Mouse (Mus musculus) forebrain, embryonic 14.5 days (tissue): ENCODE data around the gene Ppp1r26. TPM values are rescaled to one million over a fixed set of nuclear protein-coding genes. Genes with fewer than 3 reads are reported as not detected.

Experiments used
- ATAC-seq: fragments of 200-750 bp; cut with Nextera tagmentation; 2 replicates; pipeline ENCODE4 v1.8.0; 2017; ENCODE audit warnings: mild to moderate bottlenecking, moderate library complexity
- DNase-seq: peaks from one replicate; pipeline ENCODE4 v3.0.0-alpha.2; 2015; ENCODE audit warnings: low spot score
- H3K27ac ChIP-seq: fragments of 300-500 bp; sonication (generic); 2 replicates; pipeline ENCODE4 v1.5.1; 2014; ENCODE audit warnings: low read depth, mild to moderate bottlenecking, control low read depth, low read length, moderate library complexity
- H3K27me3 ChIP-seq: fragments of 300-500 bp; sonication (generic); replicated peaks from 2 replicates; pipeline ENCODE4 v1.6.1; 2014; ENCODE audit warnings: low read length, control low read depth, mixed read lengths; ENCODE audit not compliant: control insufficient read depth, insufficient read depth
- H3K36me3 ChIP-seq: fragments of 300-500 bp; sonication (generic); 2 replicates; pipeline ENCODE4 v1.6.1; 2014; ENCODE audit warnings: low read length, control low read depth; ENCODE audit not compliant: control insufficient read depth, insufficient read depth
- H3K4me1 ChIP-seq: fragments of 300-500 bp; sonication (generic); 2 replicates; pipeline ENCODE4 v1.6.1; 2014; ENCODE audit warnings: antibody characterized with exemption, low read length, control low read depth; ENCODE audit not compliant: control insufficient read depth, insufficient read depth
- H3K4me2 ChIP-seq: fragments of 300-500 bp; sonication (generic); 2 replicates; pipeline ENCODE4 v1.6.1; 2014; ENCODE audit warnings: mild to moderate bottlenecking, control low read depth, low read length
- H3K4me3 ChIP-seq: fragments of 300-500 bp; sonication (generic); 2 replicates; pipeline ENCODE4 v1.5.1; 2014; ENCODE audit warnings: low read depth, low read length, control low read depth
- H3K9ac ChIP-seq: fragments of 300-500 bp; sonication (generic); 2 replicates; pipeline ENCODE4 v1.6.1; 2014; ENCODE audit warnings: mild to moderate bottlenecking, low read length, control low read depth, moderate library complexity
- H3K9me3 ChIP-seq: fragments of 300-500 bp; sonication (generic); replicated peaks from 2 replicates; pipeline ENCODE4 v1.6.1; 2016; ENCODE audit warnings: low read length, control low read depth, mixed read lengths; ENCODE audit not compliant: control insufficient read depth
- WGBS: fragments of 180-500 bp; shearing (Covaris S2); extraction: QIAGEN DNeasy Blood & Tissue Kit; methylation state at CpG from one replicate; pipeline ENCODE4 v1.1.7; 2014; 5-methylcytosine and 5-hydroxymethylcytosine counted together
- polyA plus RNA-seq: library from polyadenylated mRNA; unstranded; fragments of >200 nt; fragmentation: Nextera tagmentation; extraction: Ambion mirVana; gene quantifications from 2 replicates; pipeline ENCODE4 v1.2.1, GENCODE M21; 2014

Ppp1r26 gene
- polyA plus RNA-seq, 1 experiment from 2014 or later: 4.6 TPM

DNA sequence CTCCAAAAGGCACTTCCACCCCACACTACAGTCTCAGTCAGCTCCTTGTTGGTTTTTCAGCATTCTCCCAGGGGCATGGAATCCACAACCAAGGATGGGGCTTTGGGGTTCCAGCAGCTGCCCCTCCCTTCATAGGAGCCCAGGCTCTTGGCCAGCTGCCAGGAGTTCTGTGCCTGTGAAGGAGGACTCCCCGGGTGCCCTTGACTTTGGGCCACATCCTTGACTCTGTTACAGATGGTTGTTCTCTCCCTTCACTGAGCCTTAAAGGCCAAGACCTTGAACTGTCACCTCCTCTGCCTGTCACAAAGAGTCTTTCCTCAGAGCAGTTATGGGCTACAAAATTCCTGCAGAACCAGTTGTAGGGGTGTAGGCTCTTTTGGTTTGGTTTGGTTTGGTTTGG lies 13.8 kb upstream of the Ppp1r26 start:
- Histone ChIP-seq H3K27me3 (no peaks in the 10 kb centered on the region), H3K9me3 (no peaks in the 10 kb centered on the region), H3K4me1 (no peaks in the 10 kb centered on the region), H3K9ac (no peak overlapping the region), H3K4me3 (no peak overlapping the region), H3K4me2 (no peak overlapping the region), H3K36me3 (no peaks in the 10 kb centered on the region), H3K27ac (no peak overlapping the region)
- DNase-seq (no peak), ATAC-seq (no peak)
- WGBS: 22% methylated on average over 1 of the region's 1 CpGs

DNA sequence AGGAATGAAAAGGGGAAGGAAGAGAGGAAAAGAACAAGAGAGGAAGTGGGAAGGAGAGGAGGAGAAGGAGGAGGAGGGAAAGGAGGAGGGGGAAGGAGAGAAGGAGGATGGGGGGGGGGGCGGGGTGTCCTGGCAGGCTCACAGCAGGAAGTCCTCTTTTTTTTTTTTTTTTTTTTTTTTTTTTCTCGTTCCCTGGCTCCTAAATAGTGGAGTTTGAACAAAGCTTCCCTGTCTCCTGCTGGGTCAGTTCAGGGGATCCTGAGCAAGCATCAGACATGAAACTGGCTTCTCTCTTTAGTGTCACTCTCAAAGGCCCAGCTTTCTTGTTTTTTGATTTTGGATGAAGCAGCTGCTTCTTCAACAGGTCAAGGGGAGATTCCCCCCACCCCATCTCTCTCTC lies 13.1 kb upstream of the Ppp1r26 start:
- Histone ChIP-seq H3K9ac (no peak overlapping the region), H3K9me3 (no peaks in the 10 kb centered on the region), H3K4me2 (no peak overlapping the region), H3K27ac (no peak overlapping the region), H3K4me3 (no peak overlapping the region), H3K4me1 (no peaks in the 10 kb centered on the region), H3K36me3 (no peaks in the 10 kb centered on the region), H3K27me3 (no peaks in the 10 kb centered on the region)
- no peak for DNase-seq
- 20% methylated on average over 1 of the region's 2 CpGs for WGBS
- no peak for ATAC-seq

- no peaks in the 10 kb centered on the region for H3K27me3 ChIP-seq
- no peak overlapping the region for H3K4me3 ChIP-seq
- DNase-seq (no peak), ATAC-seq (no peak)
- H3K4me1 ChIP-seq: no peaks in the 10 kb centered on the region
- H3K27ac ChIP-seq: no peak overlapping the region
- no peaks in the 10 kb centered on the region for H3K36me3 ChIP-seq
- no peaks in the 10 kb centered on the region for H3K9me3 ChIP-seq
- H3K4me2 ChIP-seq: no peak overlapping the region
- WGBS: 90% methylated on average over 11 of the region's 11 CpGs
- no peak overlapping the region for H3K9ac ChIP-seq
These were observed 11.2 kb upstream of the Ppp1r26 start for GRCm38 (mm10) chr2:28435401-28435800.

- H3K9ac ChIP-seq: no peak overlapping the region
- H3K4me3 ChIP-seq: no peak overlapping the region
- H3K4me1 ChIP-seq: peaks cover 1% of the 10 kb centered on the region; the same call in 1 of the 2 replicates
- ATAC-seq (no peak), DNase-seq (no peak)
- H3K4me2 ChIP-seq: no peak overlapping the region
- H3K9me3 ChIP-seq: no peaks in the 10 kb centered on the region
- H3K27me3 ChIP-seq: no peaks in the 10 kb centered on the region
- no peak overlapping the region for H3K27ac ChIP-seq
- H3K36me3 ChIP-seq: no peaks in the 10 kb centered on the region
- 85% methylated on average over 6 of the region's 6 CpGs for WGBS
These were observed 5.8 kb upstream of the Ppp1r26 start for GRCm38 (mm10) chr2:28440842-28441241.

GRCm38 (mm10) chr2:28445082-28445481 lies 1.5 kb upstream of the Ppp1r26 start:
- H3K4me2 ChIP-seq: no peak overlapping the region
- no peaks in the 10 kb centered on the region for H3K9me3 ChIP-seq
- H3K27me3 ChIP-seq: no peaks in the 10 kb centered on the region
- no peak for ATAC-seq
- no peak overlapping the region for H3K4me3 ChIP-seq
- H3K27ac ChIP-seq: no peak overlapping the region
- 85% methylated on average over 4 of the region's 4 CpGs for WGBS
- peaks cover 6% of the 10 kb centered on the region for H3K36me3 ChIP-seq
- H3K9ac ChIP-seq: no peak overlapping the region
- DNase-seq: no peak
- peaks cover 9% of the 10 kb centered on the region for H3K4me1 ChIP-seq

DNA sequence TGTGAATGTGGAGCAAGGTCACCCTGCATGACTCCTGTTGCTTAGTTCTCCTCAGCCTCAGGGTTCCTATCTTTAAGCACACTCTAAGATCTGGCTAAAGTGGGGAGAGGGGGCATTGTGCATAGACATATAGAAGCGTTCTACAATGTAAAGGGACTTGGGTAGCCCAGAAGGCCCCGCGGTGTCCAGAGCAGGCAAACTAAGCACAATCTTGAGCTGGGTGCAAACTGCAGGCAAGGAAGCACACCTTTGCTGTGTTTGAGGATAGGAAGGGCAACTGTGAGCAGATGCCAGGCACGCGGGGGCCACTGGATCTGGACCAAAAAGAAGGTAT lies 452 bp upstream of the Ppp1r26 start:
- DNase-seq (no peak), ATAC-seq (0 out of 2 replicates have a peak, but pooled peaks have one; percentile 15)
- Histone ChIP-seq H3K27me3 (no peaks in the 10 kb centered on the region), H3K9ac (peak overlapping the region; percentile 87), H3K4me2 (peak overlapping the region; percentile 95), H3K4me1 (peaks cover 9% of the 10 kb centered on the region), H3K9me3 (no peaks in the 10 kb centered on the region), H3K4me3 (peak overlapping the region; percentile 72), H3K27ac (peak overlapping the region; percentile 65; the same call in 1 of the 2 replicates), H3K36me3 (peaks cover 15% of the 10 kb centered on the region)
- WGBS: 3% methylated on average over 5 of the region's 5 CpGs

DNA sequence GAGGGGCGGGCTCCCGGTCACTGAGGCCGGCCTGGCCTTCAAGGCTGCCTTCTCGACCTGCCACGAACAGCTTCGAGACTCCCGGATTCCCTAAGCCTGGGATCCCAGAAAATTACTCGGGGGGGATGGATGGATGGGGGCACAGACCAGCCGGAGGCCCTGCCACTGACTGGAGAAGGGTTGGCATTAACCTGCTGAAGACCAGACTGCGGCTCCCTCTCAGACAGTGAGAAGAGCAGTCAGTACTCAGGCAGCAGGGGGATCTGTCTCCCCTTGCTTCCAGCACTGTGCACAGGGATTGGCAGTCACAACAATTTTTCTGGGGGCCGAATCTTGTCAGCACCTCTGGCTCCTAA lies 693 bp downstream of the Ppp1r26 start:
- H3K27ac ChIP-seq: peak overlapping the region; percentile 65; the same call in 1 of the 2 replicates
- DNase-seq: peak; percentile 32
- peaks cover 25% of the 10 kb centered on the region for H3K36me3 ChIP-seq
- H3K4me1 ChIP-seq: peaks cover 9% of the 10 kb centered on the region
- peak overlapping the region; percentile 72 for H3K4me3 ChIP-seq
- H3K9me3 ChIP-seq: no peaks in the 10 kb centered on the region
- H3K27me3 ChIP-seq: no peaks in the 10 kb centered on the region
- WGBS: 6% methylated on average over 11 of the region's 11 CpGs
- H3K9ac ChIP-seq: peak overlapping the region; percentile 87
- peak overlapping the region; percentile 95 for H3K4me2 ChIP-seq
- peak; percentile 68 for ATAC-seq

- H3K4me2 ChIP-seq: no peak overlapping the region
- DNase-seq: no peak
- ATAC-seq: no peak
- no peaks in the 10 kb centered on the region for H3K9me3 ChIP-seq
- no peak overlapping the region for H3K27ac ChIP-seq
- H3K27me3 ChIP-seq: no peaks in the 10 kb centered on the region
- peaks cover 3% of the 10 kb centered on the region; the same call in 1 of the 2 replicates for H3K4me1 ChIP-seq
- no peak overlapping the region for H3K4me3 ChIP-seq
- no peak overlapping the region for H3K9ac ChIP-seq
- 94% methylated on average over 11 of the region's 11 CpGs for WGBS
- peaks cover 44% of the 10 kb centered on the region for H3K36me3 ChIP-seq
These were observed 5.1 kb downstream of the Ppp1r26 start for GRCm38 (mm10) chr2:28451663-28452062.

DNA sequence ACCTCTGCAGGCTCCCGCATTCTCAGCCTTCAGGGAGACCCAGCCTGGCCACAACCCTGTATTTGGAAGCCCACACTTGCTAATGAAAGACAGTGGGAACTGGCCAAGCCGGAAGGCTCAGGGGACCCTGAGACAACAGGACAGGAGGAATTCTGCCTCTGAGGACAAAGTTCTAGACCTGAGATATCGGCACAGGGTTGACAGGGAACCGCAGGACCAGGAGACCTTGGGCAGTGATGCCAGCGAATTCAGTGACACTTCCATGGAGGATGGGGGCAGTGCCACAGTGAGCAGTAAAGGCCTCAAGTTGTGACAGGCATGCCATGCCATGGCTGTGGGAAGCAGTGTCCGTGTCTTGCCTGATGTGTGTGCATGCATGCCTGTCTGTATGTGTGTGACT lies 6.9 kb downstream of the Ppp1r26 start:
- DNase-seq: no peak
- ATAC-seq: no peak
- Histone ChIP-seq H3K27me3 (no peaks in the 10 kb centered on the region), H3K4me1 (no peaks in the 10 kb centered on the region), H3K27ac (no peak overlapping the region), H3K4me3 (no peak overlapping the region), H3K4me2 (no peak overlapping the region), H3K9ac (no peak overlapping the region), H3K36me3 (peaks cover 44% of the 10 kb centered on the region), H3K9me3 (no peaks in the 10 kb centered on the region)
- WGBS: 95% methylated on average over 6 of the region's 6 CpGs
